Mouse (Mus musculus): ENCODE results near the gene Macrod2. TPM values are rescaled to one million over a fixed set of nuclear protein-coding genes. Genes with fewer than 3 reads are reported as not detected.

Gene Macrod2
- total RNA-seq, 1 experiment from 2014 or later = 7.7 TPM

DNA sequence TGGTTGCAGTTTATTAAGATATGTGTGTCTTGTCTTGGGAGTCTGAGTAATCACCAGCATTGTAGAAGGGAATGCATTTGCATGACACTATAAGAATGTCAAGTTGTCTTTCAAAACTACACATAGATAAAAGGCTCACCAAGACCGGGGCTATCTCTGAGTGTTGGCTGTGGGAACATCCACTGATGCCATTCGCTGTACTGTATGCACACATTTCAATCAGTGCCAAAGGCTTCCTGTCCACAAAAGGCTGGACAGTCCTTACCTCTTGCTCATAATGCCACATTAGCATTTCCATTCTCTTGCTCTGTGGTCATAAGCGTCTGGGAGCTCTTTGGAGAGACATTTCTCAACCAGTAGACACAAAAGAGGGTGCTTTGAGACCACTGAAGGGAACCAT, 1713.8 kb downstream of the Macrod2 start:
- no peak for ATAC-seq (replicated peaks in 1 of 2; ENCODE audit: insufficient read depth in 1 of 2, low FRiP score in 2 of 2, low TSS enrichment in 1 of 2, low read depth in 1 of 2, poor library complexity in 2 of 2, severe bottlenecking in 2 of 2)

DNA sequence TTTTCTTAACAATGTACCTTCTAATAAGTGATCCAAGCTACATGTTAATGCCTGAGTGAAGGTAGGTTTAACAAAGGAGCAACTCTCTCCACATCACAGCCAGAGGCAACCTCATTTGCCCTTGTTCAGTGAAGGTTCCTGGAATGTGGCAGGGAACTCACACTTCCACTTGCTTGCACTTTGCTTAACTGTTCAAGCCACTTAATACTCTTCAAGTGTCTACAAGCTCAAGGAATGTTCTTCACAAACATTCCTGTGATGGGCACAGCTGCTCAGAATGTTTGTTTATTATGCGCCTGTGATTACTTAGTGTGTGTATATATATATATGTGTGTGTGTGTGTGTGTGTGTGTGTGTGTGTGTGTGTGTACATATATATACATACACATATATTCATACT, 1721.5 kb downstream of the Macrod2 start:
- ATAC-seq (replicated peaks in 1 of 2; ENCODE audit: insufficient read depth in 1 of 2, low FRiP score in 2 of 2, low TSS enrichment in 1 of 2, low read depth in 1 of 2, poor library complexity in 2 of 2, severe bottlenecking in 2 of 2) = no peak

DNA sequence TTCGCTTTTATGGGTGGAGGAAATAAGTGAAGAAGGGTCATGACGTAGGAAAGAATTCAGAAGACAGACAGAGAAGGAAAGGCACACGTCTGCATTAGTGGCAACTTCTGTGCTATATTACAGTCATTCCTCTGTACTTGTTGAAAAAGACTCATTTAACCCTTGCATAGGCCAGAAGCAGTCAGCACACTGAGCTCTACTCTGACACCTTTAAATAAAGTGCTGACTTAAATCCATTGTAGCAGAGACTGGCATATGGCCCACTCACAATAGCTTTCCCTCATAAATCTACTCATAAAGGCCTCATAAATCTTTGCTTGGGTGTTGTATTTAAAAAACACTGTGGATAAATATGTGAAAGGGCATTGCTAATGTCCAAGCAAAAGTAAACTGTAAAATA, 1733.0 kb downstream of the Macrod2 start:
- ATAC-seq (replicated peaks in 1 of 2; ENCODE audit: insufficient read depth in 1 of 2, low FRiP score in 2 of 2, low TSS enrichment in 1 of 2, low read depth in 1 of 2, poor library complexity in 2 of 2, severe bottlenecking in 2 of 2) = no peak

DNA sequence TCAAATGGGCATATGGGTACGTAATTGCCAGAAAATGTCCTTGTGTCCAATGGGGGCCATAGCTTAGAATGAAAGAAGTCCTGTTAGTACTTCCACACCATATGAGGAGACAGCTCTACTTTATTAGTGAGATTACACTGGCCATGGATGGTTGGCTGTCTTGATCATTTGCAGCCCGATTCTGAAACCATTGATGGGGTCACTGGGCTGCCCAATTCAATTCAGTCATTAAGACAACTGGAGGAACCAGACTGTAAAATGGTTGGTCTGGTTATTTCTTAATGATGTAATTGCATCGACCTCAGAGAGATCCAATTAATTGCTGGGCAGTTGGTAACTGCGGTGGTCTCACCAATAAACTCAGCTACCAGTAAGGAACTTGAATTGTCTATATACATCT, 1734.1 kb downstream of the Macrod2 start:
- no peak for ATAC-seq (replicated peaks in 1 of 2; ENCODE audit: insufficient read depth in 1 of 2, low FRiP score in 2 of 2, low TSS enrichment in 1 of 2, low read depth in 1 of 2, poor library complexity in 2 of 2, severe bottlenecking in 2 of 2)

DNA sequence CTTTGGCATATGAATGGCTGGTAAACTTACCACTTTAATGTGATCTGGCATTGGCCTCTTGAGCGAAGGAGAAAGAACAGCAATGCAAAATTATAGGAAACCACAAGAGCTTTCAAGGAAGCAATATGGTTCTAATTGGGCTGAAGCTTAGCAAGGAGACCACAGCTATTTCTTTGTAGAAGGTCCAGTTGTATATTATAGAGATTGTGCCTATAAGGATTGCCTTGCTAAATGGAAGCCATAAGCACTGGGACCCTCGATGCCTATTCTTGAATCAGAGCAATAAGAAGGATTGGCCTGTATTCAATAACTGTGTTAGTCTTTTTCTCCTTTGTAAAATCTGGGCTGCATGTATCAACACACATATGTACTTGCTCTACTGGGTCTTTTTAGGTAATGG, 1754.2 kb downstream of the Macrod2 start:
- ATAC-seq (replicated peaks in 1 of 2; ENCODE audit: insufficient read depth in 1 of 2, low FRiP score in 2 of 2, low TSS enrichment in 1 of 2, low read depth in 1 of 2, poor library complexity in 2 of 2, severe bottlenecking in 2 of 2) = no peak

DNA sequence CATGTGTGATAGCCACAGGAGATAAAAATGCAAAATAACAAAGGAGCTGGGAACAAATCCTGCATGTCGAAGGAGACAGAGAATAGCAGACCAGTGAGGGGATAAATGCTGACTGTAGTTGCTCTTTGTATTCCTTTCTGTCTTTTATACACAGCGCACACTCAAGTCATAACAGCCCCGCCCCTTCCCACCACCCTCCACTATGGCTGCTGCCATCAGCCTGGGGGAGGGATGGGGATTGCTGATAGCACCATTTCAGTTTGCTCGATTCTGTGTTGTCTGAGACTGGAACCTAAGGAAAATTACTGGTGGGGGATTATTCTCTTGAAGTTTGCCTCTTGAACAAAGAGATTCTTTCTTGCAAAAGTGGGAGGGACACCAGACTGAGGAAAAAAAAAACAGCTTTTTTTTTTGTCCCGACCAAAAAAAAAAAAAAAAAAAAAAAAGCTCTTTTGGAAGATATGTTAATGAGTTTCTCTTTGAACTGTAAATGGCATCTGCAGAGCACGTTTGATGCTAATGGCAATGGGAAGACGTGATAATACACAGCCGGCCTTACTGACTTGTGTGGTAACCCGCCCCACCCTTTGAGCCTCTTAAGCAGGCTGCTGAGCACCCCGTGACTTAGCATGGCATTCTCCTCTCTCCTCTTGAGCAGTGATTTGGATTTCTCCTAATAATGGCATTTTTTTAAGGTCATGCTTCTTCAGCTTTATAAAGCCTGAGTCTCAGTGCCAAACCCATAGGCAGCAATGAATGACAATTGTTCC, 1768.6 kb downstream of the Macrod2 start:
- ATAC-seq (replicated peaks in 1 of 2; ENCODE audit: insufficient read depth in 1 of 2, low FRiP score in 2 of 2, low TSS enrichment in 1 of 2, low read depth in 1 of 2, poor library complexity in 2 of 2, severe bottlenecking in 2 of 2) = no peak

DNA sequence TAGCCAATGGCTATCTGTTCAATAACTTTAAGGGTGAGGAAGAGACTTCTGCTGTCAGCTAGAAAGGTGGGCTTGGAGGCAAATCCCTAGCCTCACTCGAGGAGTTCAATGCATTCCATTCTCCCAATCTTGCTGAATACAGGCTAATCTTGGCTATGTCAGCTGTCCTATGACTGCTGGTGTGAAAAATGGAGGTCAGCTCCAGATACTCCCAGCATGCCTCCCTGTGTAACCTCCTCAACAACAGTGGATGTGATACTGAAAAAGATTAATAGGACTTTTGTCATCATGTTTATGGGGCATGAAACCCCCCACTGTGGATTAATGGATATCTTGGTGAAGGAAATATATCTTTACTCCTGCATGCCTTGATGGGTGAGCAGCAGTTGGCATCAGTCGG, 1774.5 kb downstream of the Macrod2 start:
- ATAC-seq (replicated peaks in 1 of 2; ENCODE audit: insufficient read depth in 1 of 2, low FRiP score in 2 of 2, low TSS enrichment in 1 of 2, low read depth in 1 of 2, poor library complexity in 2 of 2, severe bottlenecking in 2 of 2) = no peak

DNA sequence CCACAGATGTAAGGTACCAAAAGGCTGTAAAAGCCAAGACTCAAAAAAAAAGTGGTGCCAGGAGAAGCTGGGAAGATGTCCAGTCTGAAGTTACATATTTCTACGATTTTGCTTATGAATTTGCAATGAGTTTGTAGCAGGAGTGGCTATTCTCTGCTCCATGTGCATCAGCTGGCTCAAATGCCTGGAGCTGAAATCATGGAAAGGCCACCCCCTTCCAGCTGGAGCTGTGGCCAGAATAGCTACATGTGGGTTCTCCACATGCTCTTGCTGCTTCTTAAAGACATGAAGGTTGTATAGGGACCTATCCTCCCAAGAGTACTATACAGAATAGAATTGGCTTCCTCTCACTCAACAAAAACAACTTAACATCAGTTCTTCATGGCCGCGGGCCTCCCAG, 1777.6 kb downstream of the Macrod2 start:
- no peak for ATAC-seq (replicated peaks in 1 of 2; ENCODE audit: insufficient read depth in 1 of 2, low FRiP score in 2 of 2, low TSS enrichment in 1 of 2, low read depth in 1 of 2, poor library complexity in 2 of 2, severe bottlenecking in 2 of 2)

DNA sequence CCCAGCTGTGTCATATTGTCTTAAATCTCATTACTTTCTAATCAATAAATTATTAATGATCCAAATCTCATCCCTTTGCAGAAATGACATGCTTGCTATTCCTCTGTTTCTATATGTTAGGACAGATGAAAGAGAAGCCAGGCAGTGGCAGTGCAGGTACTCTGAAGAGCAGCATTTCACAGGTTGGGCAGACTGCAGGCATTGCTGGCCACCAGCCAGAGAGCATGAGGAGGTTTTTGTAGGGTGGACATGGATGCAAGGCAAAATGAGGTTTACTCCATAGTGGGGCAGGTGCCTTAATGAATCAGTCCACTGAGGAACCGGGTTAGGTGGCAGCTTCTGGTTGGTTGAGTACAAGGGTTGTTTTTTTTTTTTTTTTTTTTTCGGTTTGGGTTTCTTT, 1778.9 kb downstream of the Macrod2 start:
- ATAC-seq (replicated peaks in 1 of 2; ENCODE audit: insufficient read depth in 1 of 2, low FRiP score in 2 of 2, low TSS enrichment in 1 of 2, low read depth in 1 of 2, poor library complexity in 2 of 2, severe bottlenecking in 2 of 2) = no peak

DNA sequence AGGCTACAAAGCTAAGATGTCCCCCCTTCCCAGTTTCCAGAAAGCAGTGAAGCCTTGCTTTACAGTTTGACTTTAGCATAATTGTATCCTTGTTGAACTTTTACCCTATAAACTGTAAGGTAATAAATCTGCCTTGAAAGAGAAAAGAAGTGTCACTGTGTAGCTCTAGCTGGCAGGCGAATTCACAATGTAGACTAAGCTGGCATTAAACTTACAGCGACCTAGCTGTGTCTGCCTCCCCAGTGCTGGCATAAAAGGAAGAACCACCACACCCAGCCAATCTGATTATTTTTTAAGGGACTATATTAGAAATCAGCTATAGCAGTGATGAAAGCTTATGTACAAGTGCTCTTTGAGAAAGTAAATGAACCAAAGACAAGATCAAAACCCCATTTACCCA, 1791.8 kb downstream of the Macrod2 start:
- ATAC-seq (replicated peaks in 1 of 2; ENCODE audit: insufficient read depth in 1 of 2, low FRiP score in 2 of 2, low TSS enrichment in 1 of 2, low read depth in 1 of 2, poor library complexity in 2 of 2, severe bottlenecking in 2 of 2) = no peak

DNA sequence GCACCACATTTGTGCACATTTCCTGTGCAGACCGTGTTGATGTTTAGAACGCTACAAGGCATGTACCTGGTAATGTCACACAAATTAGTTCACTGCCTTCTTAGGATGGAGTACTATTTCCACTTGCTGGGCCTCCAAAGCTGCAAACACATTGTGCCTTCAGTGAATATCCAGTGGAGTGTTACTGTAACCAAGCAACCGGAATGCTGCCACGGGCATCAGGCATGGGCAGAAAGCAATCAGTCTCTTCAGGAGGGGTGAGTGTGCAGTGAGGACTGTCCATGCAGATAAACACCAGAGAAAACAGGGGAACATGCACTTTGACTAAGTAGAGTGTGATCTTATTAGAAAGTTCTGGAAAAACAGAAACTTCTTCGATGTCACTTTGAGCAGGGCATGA, 1792.3 kb downstream of the Macrod2 start:
- no peak for ATAC-seq (replicated peaks in 1 of 2; ENCODE audit: insufficient read depth in 1 of 2, low FRiP score in 2 of 2, low TSS enrichment in 1 of 2, low read depth in 1 of 2, poor library complexity in 2 of 2, severe bottlenecking in 2 of 2)

DNA sequence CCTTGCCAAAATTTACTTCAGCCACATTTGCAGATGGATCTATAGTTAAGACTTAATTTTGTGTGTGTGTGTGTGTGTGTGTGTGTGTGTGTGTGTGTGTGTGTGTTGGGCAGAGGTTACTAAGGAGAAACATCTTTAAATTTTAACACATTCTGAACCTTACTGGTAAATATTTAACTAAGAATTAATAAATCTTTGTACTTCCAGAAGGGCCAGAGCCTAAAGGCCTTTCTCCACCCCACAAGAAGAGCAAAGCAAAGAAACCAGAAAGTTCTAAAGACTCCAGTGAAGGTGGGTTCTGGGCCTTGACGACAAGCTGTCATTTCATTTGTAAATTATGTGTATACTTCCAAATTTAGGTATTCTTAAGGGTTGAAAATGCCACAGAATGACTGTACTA, 1822.3 kb downstream of the Macrod2 start:
- no peak for ATAC-seq (replicated peaks in 1 of 2; ENCODE audit: insufficient read depth in 1 of 2, low FRiP score in 2 of 2, low TSS enrichment in 1 of 2, low read depth in 1 of 2, poor library complexity in 2 of 2, severe bottlenecking in 2 of 2)

DNA sequence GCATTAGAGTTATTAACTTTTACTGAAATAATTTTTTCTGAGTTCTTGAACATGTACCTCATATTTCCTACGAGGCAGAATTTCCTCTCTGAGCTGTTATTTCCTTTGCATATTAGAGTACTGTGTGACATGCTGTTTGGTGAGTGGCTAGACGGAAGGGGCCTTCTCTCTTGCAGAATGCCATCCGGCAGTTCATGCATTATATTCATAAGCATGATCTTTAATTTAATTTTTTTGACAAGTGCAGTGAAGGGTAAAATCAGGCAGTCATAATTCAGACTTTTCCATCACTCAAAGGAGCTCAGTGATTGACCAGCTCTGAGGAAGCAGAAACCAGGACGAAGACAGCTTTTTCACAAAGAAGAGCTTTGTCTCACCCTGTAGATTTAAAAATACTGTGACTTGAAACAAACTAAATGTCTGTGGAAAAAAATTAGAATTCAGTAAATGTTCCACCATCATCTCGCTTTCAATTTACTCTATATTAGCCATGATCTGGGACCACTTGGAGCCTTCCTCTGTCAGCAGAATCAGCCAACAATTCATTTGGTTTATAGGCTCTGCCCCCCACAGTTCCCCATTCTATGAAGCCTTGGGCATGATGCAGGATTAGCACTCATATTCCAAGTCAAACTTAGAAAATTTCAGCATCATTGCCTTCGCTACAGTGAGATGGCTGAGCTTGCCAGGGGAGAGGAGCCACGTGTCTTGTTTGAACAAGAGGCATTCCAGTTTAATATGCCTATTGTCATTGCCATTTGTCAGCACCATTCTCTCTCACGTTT, 1827.2 kb downstream of the Macrod2 start:
- ATAC-seq (replicated peaks in 1 of 2; ENCODE audit: insufficient read depth in 1 of 2, low FRiP score in 2 of 2, low TSS enrichment in 1 of 2, low read depth in 1 of 2, poor library complexity in 2 of 2, severe bottlenecking in 2 of 2) = no peak

DNA sequence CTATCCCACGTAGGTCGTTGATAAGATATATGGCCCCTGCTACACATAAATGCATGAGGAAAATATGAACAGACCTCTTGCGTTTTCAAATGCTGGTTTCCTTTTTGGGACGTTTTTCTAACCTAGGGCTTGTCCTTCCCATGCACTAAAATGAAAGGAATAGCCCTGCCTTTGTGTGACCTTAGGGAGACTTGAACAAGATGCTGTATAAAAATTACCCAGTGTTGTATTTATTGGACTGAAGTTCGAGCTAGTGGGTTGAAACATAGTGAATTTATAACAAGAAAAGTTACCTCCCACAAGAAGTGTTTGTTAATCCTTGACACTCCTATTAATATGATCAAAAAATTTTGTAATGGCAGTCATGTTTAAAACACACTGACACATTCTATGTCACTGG, 1827.8 kb downstream of the Macrod2 start:
- no peak for ATAC-seq (replicated peaks in 1 of 2; ENCODE audit: insufficient read depth in 1 of 2, low FRiP score in 2 of 2, low TSS enrichment in 1 of 2, low read depth in 1 of 2, poor library complexity in 2 of 2, severe bottlenecking in 2 of 2)

DNA sequence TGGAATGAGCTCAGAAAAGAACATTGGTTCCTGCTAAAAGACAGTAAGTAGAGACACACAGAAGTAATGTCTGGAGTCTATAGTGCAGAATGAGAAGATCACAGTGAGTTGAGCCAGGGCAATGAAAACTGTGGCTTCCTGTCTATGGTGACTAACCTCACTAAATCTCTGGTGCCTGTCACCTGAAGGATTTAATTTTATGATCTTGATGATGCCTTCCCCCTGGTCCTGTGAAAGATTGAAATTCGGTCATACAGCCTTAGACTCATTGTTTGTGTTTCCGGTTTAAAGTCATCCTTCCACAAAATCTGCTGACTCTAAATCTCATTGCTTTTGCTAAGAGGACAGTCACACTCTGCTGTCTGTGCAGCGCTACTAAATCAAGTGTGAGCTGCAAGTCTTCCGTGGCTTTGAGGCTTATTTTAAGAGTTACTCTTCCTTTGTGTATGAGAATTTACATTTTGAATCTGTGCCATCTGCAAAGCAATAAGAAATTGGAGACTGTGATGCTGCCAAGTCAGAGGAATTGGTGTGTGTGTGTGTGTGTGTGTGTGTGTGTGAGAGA, 1836.0 kb downstream of the Macrod2 start:
- no peak for ATAC-seq (replicated peaks in 1 of 2; ENCODE audit: insufficient read depth in 1 of 2, low FRiP score in 2 of 2, low TSS enrichment in 1 of 2, low read depth in 1 of 2, poor library complexity in 2 of 2, severe bottlenecking in 2 of 2)

DNA sequence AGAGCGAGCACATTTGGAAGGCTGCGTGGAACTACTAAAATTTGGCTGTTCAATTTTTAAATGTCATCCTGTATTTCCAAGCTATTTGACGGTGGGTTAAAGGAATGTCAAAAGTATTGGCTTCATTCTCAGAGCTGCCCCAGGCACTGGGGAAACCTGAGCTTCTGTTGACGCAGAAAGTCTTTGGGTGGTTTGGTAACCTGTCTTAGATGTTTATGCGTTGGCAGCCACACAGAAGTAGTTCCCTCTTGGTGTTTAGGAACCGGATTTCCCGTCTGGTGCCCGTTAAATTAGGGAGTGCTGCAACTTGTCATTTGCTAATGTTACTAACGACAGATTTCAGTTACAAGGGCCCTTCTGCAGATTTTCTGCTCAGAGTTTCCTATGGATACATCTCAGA, 1837.7 kb downstream of the Macrod2 start:
- ATAC-seq (replicated peaks in 1 of 2; ENCODE audit: insufficient read depth in 1 of 2, low FRiP score in 2 of 2, low TSS enrichment in 1 of 2, low read depth in 1 of 2, poor library complexity in 2 of 2, severe bottlenecking in 2 of 2) = peak; percentile 47 to 48; a peak in 3 of 4 replicates

DNA sequence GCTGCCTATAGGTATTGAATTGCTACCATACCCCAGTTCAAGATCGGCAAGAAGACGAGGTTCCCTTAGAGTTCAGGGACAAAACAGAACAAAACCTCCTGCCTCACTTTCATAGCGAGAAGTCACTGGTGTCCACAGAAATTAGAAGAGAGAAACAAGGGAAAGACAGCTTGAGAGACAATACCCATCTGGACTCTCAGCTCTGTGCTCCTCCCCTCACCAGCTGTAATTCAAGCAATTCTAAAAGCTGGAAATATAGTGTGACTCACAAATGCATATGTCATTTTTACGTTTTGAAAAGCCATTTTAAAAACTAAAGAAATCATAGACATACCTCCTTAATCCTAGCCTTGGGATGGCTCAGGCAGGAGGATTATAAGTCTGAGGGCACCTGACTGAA, 1848.4 kb downstream of the Macrod2 start:
- no peak for ATAC-seq (replicated peaks in 1 of 2; ENCODE audit: insufficient read depth in 1 of 2, low FRiP score in 2 of 2, low TSS enrichment in 1 of 2, low read depth in 1 of 2, poor library complexity in 2 of 2, severe bottlenecking in 2 of 2)

DNA sequence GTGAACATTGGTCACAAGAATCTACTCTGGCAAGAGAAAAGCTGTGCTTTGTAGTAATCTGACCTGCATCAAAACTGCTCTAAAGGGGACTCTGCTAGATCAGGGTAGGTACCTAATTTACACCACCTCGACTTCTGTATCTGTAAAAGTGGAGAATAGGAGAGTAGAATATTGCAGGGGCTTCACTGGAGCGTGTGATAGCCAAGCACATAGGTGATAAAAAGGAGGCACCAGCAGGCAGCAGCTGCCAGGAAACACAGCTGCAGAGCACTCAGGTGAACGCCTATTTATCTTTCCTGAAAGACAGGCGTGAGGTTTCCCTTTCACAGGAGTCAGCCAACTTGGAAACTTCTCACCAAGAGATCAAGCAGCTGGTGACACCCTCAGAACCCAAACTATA, 1855.3 kb downstream of the Macrod2 start:
- no peak for ATAC-seq (replicated peaks in 1 of 2; ENCODE audit: insufficient read depth in 1 of 2, low FRiP score in 2 of 2, low TSS enrichment in 1 of 2, low read depth in 1 of 2, poor library complexity in 2 of 2, severe bottlenecking in 2 of 2)
